Mouse (Mus musculus) ovary, postnatal 36 days (tissue): Measurements from ENCODE around the gene Rnase10.
A peak's percentile ranks its signal among the peaks of the same experiment; 100 is the strongest.
"Not testable (repeated sequence)": the region's sequence is repeated elsewhere in the genome, so short reads cannot be mapped to it uniquely, and the experiment has no call there.

Experiments used
- DNase-seq: peaks from one replicate; pipeline ENCODE4 v3.0.0; 2022; ENCODE audit warnings: low spot score, mixed read lengths

Gene Rnase10

GRCm38 (mm10) chr14:51014724-51015123 lies 7.2 kb downstream of the Rnase10 start:
- DNase-seq, result not testable (repeated sequence)

- no peak for DNase-seq
Measured at GRCm38 (mm10) chr14:51015780-51016179, 8.2 kb downstream of the Rnase10 start.

GRCm38 (mm10) chr14:51017256-51017655 lies 9.7 kb downstream of the Rnase10 start:
- DNase-seq, result no peak

- DNase-seq, result no peak
Measured at GRCm38 (mm10) chr14:51023457-51023856, 15.9 kb downstream of the Rnase10 start.

- no peak for DNase-seq
Measured at GRCm38 (mm10) chr14:51024820-51025219, 17.3 kb downstream of the Rnase10 start.

GRCm38 (mm10) chr14:51026391-51027133 lies 19.0 kb downstream of the Rnase10 start:
- peak; percentile 18 for DNase-seq

- no peak for DNase-seq
Measured at GRCm38 (mm10) chr14:51027387-51028155, 20.0 kb downstream of the Rnase10 start.

GRCm38 (mm10) chr14:51035206-51035605 lies 27.7 kb downstream of the Rnase10 start:
- no peak for DNase-seq

- no peak for DNase-seq
Measured at GRCm38 (mm10) chr14:51036214-51036613, 28.7 kb downstream of the Rnase10 start.

GRCm38 (mm10) chr14:51041769-51042168 lies 34.2 kb downstream of the Rnase10 start, which contains the start of gene Rnase9:
Gene Rnase9, minus strand, starts transcription at chr14:51041869.
- no peak for DNase-seq

GRCm38 (mm10) chr14:51047846-51048245 lies 40.3 kb downstream of the Rnase10 start:
- no peak for DNase-seq

GRCm38 (mm10) chr14:51050063-51050462 lies 42.5 kb downstream of the Rnase10 start, which contains the start of gene Rnase11:
Gene Rnase11, minus strand, starts transcription at chr14:51050163.
- DNase-seq, result no peak

- DNase-seq, result no peak
Measured at GRCm38 (mm10) chr14:51051941-51052340, 44.4 kb downstream of the Rnase10 start.

GRCm38 (mm10) chr14:51053176-51053575 lies 45.6 kb downstream of the Rnase10 start:
- no peak for DNase-seq

GRCm38 (mm10) chr14:51054243-51055237 lies 47.0 kb downstream of the Rnase10 start:
- DNase-seq, result no peak

- no peak for DNase-seq
Measured at GRCm38 (mm10) chr14:51057401-51057831, 49.9 kb downstream of the Rnase10 start, which contains the start of gene Rnase12. Gene Rnase12, minus strand, starts transcription at chr14:51057661.
